Mouse (Mus musculus): Measurements from ENCODE around the gene Tbck.

The Tbck gene

GRCm38 (mm10) chr3:132868838-132869237 lies 184.9 kb downstream of the Tbck start:
- DNase-seq (ENCODE audit: low read depth, low spot score) = no peak

GRCm38 (mm10) chr3:132870079-132870478 lies 186.1 kb downstream of the Tbck start:
- no peak for DNase-seq (ENCODE audit: low read depth, low spot score)

- DNase-seq (ENCODE audit: low read depth, low spot score) = no peak
These were observed 187.5 kb downstream of the Tbck start for GRCm38 (mm10) chr3:132871318-132871904.

DNA sequence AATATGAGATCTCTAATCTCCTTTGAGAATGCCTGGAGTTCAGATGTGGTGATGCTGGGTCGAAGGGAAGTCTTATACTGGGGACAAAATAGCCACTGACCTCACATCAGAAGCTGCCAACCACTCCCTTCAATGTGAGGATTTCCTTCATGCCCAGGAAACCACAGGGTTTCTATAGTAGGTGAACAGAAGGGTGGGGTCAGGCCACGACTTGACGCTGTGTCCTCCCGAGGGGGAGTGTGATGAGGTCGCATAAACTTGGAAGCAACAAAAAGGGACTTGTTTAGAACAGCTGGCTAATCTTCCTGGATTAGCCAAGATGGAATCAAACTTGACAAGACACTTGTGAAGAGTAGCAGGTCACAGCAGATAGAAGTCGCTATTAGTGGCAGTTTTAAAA lies 189.3 kb downstream of the Tbck start:
- DNase-seq (ENCODE audit: low read depth, low spot score) = no peak

DNA sequence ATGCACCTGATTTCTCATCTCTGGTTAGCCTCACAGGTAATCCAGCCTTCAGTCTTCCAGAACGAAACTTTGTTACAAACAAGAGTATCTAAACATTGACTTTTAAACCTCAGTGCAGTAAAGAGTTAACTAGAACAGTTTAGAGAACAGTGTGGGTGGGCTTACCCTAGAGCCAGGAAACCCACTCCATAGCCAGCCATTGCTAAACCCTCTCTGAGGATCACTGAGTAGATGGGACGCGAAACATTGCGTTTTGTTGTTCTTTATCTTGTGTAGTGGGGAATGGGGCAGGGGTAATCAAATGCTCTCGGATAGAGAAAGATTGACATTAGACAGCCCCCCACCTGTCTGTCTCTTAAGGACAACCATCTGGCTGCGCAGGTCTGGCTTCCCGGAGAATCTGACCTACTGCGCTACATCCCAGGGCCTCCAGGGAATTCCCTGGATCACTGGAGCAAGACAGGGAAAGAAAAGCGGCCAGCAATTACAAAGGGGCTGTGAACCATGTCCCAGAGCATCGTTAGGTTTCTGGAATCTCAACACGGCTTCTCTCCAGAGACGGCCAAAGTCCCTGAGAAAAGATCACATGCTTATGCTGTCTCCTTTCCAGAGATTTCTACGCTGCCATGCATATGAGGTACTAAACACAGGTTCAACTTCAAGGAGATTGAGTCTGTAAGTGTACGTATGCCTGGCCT lies 192.2 kb downstream of the Tbck start:
- DNase-seq (ENCODE audit: low read depth, low spot score) = no peak

GRCm38 (mm10) chr3:132876933-132877676 lies 193.2 kb downstream of the Tbck start:
- no peak for DNase-seq (ENCODE audit: low read depth, low spot score)

DNA sequence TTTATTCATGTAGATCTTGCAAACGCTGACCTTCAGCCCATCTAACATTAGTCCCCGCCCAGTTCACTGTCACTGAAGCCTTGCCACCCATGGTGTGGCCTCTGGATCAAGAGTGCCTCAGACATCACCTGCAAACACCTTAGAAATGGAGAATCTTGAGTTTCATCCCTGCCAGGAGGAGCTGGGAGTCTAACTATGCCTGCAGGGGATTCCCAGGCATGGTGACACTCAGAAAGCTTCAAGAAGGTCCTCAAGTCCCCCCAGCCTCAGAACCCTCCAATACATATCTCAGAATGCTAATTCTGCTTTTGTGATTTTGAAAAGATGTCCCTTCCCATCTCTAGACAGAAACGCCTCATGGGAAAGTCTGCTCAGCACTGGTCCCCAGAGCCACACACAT lies 196.4 kb downstream of the Tbck start:
- DNase-seq (ENCODE audit: low read depth, low spot score) = no peak

GRCm38 (mm10) chr3:132880826-132881225 lies 196.9 kb downstream of the Tbck start:
- no peak for DNase-seq (ENCODE audit: low read depth, low spot score)

DNA sequence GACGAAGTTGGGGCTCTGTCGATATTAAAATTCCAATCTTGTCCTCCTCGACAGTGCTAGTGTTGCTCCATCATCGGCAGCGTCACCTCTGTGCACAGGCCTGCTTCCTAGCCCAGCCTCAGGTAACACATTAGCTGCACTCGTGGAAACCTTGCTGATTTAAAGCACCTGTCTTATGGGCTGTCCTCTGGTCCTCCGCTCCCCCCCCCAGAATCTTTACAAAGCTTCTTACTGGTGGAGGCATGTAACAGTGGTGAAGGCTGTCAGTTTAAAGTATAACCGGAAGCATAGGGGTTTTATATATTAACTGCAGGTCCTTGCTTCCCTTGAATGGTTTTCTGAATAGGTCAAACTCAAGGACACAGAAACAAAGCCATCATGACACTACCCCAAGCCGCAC lies 199.3 kb downstream of the Tbck start:
- DNase-seq (ENCODE audit: low read depth, low spot score) = no peak

DNA sequence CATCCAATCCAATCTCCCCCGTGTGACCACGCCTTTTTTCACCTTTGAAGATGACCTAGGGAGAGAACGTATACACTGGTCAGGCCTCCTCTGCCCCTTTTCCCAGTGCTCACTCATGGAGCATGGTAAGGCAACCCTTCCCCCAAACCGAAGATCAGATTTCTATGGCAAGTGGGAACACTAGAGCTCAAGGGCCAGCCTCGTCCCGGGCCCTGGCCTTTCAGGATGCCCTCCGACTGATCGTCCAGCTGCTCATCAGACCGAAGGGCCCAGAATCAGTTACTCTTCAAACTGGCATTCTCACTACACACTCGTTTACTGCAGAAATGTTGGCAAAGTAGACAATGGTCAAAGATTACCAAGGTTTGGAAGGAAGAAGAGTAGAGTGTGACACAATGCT lies 200.5 kb downstream of the Tbck start:
- no peak for DNase-seq (ENCODE audit: low read depth, low spot score)

GRCm38 (mm10) chr3:132886419-132887050 lies 202.6 kb downstream of the Tbck start:
- DNase-seq (ENCODE audit: low read depth, low spot score) = no peak

DNA sequence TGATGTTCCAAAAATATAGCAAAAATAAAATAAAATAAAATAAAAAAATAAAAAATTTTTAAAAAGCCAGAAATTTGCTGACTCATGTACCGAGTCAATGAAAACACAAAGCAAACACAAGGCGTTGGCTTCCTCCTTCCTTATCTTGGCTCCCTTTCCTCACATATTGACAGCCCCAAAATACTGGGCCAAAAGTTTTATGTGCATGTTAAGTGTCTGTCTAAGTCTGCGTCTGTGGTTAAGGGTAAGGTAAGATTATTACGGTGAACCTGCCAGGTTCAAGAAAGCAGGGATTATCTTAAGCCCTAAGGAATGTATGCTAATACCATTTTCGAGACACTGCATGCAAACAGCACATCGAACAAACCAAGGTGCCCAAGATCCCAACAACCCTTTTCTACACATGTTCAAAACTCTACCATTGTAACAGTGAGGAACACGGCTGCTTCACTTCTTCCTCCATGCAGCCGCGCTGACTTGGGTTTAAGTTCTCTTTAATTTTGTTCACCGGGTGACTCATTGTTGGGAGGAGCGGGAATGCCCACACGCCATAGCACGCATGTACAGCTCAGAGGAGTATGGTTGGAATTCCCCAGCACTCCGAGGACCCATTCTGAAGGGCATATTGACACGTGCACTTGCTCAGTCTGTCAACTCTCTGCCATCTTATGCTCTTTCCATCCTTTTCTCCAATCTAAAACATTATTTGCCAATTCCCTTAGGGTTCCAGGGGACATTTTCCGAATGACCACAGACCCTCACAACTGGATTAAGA lies 203.3 kb downstream of the Tbck start:
- DNase-seq (ENCODE audit: low read depth, low spot score) = no peak
